Mouse (Mus musculus): Measurements from ENCODE around the gene Mxd3. TPM values are rescaled to one million over a fixed set of nuclear protein-coding genes. Genes with fewer than 3 reads are reported as not detected.

The Mxd3 gene
- polyA plus RNA-seq, 1 experiment from 2014 or later, result 31.6 TPM

GRCm38 (mm10) chr13:55327633-55328032 is 2.0 kb downstream of the Mxd3 start:
- Histone ChIP-seq H3K27me3 (ENCODE audit: control insufficient read depth, insufficient read depth, low read length) (no peaks in the 10 kb centered on the region), H3K4me2 (ENCODE audit: low read depth) (no peak overlapping the region), H3K4me1 (ENCODE audit: control insufficient read depth, insufficient read depth, low read length) (peaks cover 21% of the 10 kb centered on the region), H3K36me3 (ENCODE audit: control insufficient read depth, insufficient read depth, low read length) (peaks cover 16% of the 10 kb centered on the region), H3K9me3 (ENCODE audit: control insufficient read depth, low read length) (no peaks in the 10 kb centered on the region), H3K9ac (ENCODE audit: low read length) (no peak overlapping the region; the same call in 1 of the 2 replicates), H3K4me3 (ENCODE audit: low read depth, low read length) (0 out of 2 replicates have a peak overlapping the region, but pooled peaks have one; percentile 62), H3K27ac (ENCODE audit: low read depth, low read length) (no peak overlapping the region)
- 51% methylated on average over 8 of the region's 8 CpGs for WGBS
- ATAC-seq (ENCODE audit: insufficient read depth, low FRiP score, low TSS enrichment) (no peak), DNase-seq (ENCODE audit: low spot score) (peak; percentile 76)

- DNase-seq (ENCODE audit: low spot score), result no peak
- no peaks in the 10 kb centered on the region for H3K27me3 ChIP-seq (ENCODE audit: control insufficient read depth, insufficient read depth, low read length)
- no peak overlapping the region for H3K27ac ChIP-seq (ENCODE audit: low read depth, low read length)
- ATAC-seq (ENCODE audit: insufficient read depth, low FRiP score, low TSS enrichment), result no peak
- H3K4me3 ChIP-seq (ENCODE audit: low read depth, low read length), result no peak overlapping the region
- H3K36me3 ChIP-seq (ENCODE audit: control insufficient read depth, insufficient read depth, low read length), result peaks cover 16% of the 10 kb centered on the region
- H3K4me2 ChIP-seq (ENCODE audit: low read depth), result 0 out of 2 replicates have a peak overlapping the region, but pooled peaks have one; percentile 4
- peaks cover 22% of the 10 kb centered on the region for H3K4me1 ChIP-seq (ENCODE audit: control insufficient read depth, insufficient read depth, low read length)
- H3K9me3 ChIP-seq (ENCODE audit: control insufficient read depth, low read length), result no peaks in the 10 kb centered on the region
- 59% methylated on average over 4 of the region's 4 CpGs for WGBS
- H3K9ac ChIP-seq (ENCODE audit: low read length), result no peak overlapping the region
Observed at GRCm38 (mm10) chr13:55327169-55327568, 2.5 kb downstream of the Mxd3 start.

GRCm38 (mm10) chr13:55325596-55325995 is 4.0 kb downstream of the Mxd3 start:
- 80% methylated on average over 8 of the region's 11 CpGs for WGBS
- DNase-seq (ENCODE audit: low spot score) (no peak), ATAC-seq (ENCODE audit: insufficient read depth, low FRiP score, low TSS enrichment) (no peak)
- Histone ChIP-seq H3K27me3 (ENCODE audit: control insufficient read depth, insufficient read depth, low read length) (no peaks in the 10 kb centered on the region), H3K9ac (ENCODE audit: low read length) (no peak overlapping the region), H3K36me3 (ENCODE audit: control insufficient read depth, insufficient read depth, low read length) (peaks cover 16% of the 10 kb centered on the region), H3K4me3 (ENCODE audit: low read depth, low read length) (no peak overlapping the region), H3K4me2 (ENCODE audit: low read depth) (no peak overlapping the region), H3K9me3 (ENCODE audit: control insufficient read depth, low read length) (no peaks in the 10 kb centered on the region), H3K4me1 (ENCODE audit: control insufficient read depth, insufficient read depth, low read length) (peaks cover 28% of the 10 kb centered on the region), H3K27ac (ENCODE audit: low read depth, low read length) (no peak overlapping the region)

- whole genome bisulfite sequencing, result under 1% methylated on average over 31 of the region's 31 CpGs
- no peak overlapping the region; the same call in 1 of the 2 replicates for H3K27ac ChIP-seq (ENCODE audit: low read depth, low read length)
Observed at GRCm38 (mm10) chr13:55322130-55322825, 7.3 kb downstream of the Mxd3 start.

GRCm38 (mm10) chr13:55321434-55322129 is 8.0 kb downstream of the Mxd3 start, which contains the start of gene Rab24:
TSS of gene Rab24 (minus strand) at chr13:55321946.
- Histone ChIP-seq H3K9me3 (ENCODE audit: control insufficient read depth, low read length) (no peaks in the 10 kb centered on the region), H3K27me3 (ENCODE audit: control insufficient read depth, insufficient read depth, low read length) (no peaks in the 10 kb centered on the region), H3K36me3 (ENCODE audit: control insufficient read depth, insufficient read depth, low read length) (peaks cover 17% of the 10 kb centered on the region), H3K9ac (ENCODE audit: low read length) (peak within 1 kb of the TSS; percentile 89), H3K4me3 (ENCODE audit: low read depth, low read length) (peak within 1 kb of the TSS; percentile 97), H3K4me1 (ENCODE audit: control insufficient read depth, insufficient read depth, low read length) (peaks cover 19% of the 10 kb centered on the region), H3K27ac (ENCODE audit: low read depth, low read length) (peak within 1 kb of the TSS; percentile 67), H3K4me2 (ENCODE audit: low read depth) (peak within 1 kb of the TSS; percentile 96)
- ATAC-seq (ENCODE audit: insufficient read depth, low FRiP score, low TSS enrichment) (peak; percentile 85), DNase-seq (ENCODE audit: low spot score) (peak; percentile 95)
- under 1% methylated on average over 73 of the region's 73 CpGs for WGBS

More at GRCm38 (mm10) chr13:55322130-55322825, 7.3 kb downstream of the Mxd3 start:
- peaks cover 19% of the 10 kb centered on the region for H3K4me1 ChIP-seq (ENCODE audit: control insufficient read depth, insufficient read depth, low read length)
- peak overlapping the region; percentile 89 for H3K9ac ChIP-seq (ENCODE audit: low read length)
- DNase-seq (ENCODE audit: low spot score) (peak; percentile 38), ATAC-seq (ENCODE audit: insufficient read depth, low FRiP score, low TSS enrichment) (peak; percentile 17; the same call in 1 of the 2 replicates)
- H3K27me3 ChIP-seq (ENCODE audit: control insufficient read depth, insufficient read depth, low read length), result no peaks in the 10 kb centered on the region
- H3K4me3 ChIP-seq (ENCODE audit: low read depth, low read length), result peak overlapping the region; percentile 97
- no peaks in the 10 kb centered on the region for H3K9me3 ChIP-seq (ENCODE audit: control insufficient read depth, low read length)
- H3K36me3 ChIP-seq (ENCODE audit: control insufficient read depth, insufficient read depth, low read length), result peaks cover 17% of the 10 kb centered on the region
- H3K4me2 ChIP-seq (ENCODE audit: low read depth), result peak overlapping the region; percentile 96

GRCm38 (mm10) chr13:55319931-55320533 is 9.6 kb downstream of the Mxd3 start, which contains the start of gene Prelid1:
TSS of gene Prelid1 (plus strand) at chr13:55320500.
- Histone ChIP-seq H3K4me1 (ENCODE audit: control insufficient read depth, insufficient read depth, low read length) (peaks cover 19% of the 10 kb centered on the region), H3K4me2 (ENCODE audit: low read depth) (peak within 1 kb of the TSS; percentile 96), H3K9ac (ENCODE audit: low read length) (peak within 1 kb of the TSS; percentile 89), H3K36me3 (ENCODE audit: control insufficient read depth, insufficient read depth, low read length) (peaks cover 10% of the 10 kb centered on the region), H3K4me3 (ENCODE audit: low read depth, low read length) (peak within 1 kb of the TSS; percentile 97), H3K27ac (ENCODE audit: low read depth, low read length) (peak within 1 kb of the TSS; percentile 67), H3K27me3 (ENCODE audit: control insufficient read depth, insufficient read depth, low read length) (no peaks in the 10 kb centered on the region), H3K9me3 (ENCODE audit: control insufficient read depth, low read length) (no peaks in the 10 kb centered on the region)
- DNase-seq (ENCODE audit: low spot score), result no peak
- ATAC-seq (ENCODE audit: insufficient read depth, low FRiP score, low TSS enrichment), result no peak
- 84% methylated on average over 4 of the region's 4 CpGs for WGBS

DNA sequence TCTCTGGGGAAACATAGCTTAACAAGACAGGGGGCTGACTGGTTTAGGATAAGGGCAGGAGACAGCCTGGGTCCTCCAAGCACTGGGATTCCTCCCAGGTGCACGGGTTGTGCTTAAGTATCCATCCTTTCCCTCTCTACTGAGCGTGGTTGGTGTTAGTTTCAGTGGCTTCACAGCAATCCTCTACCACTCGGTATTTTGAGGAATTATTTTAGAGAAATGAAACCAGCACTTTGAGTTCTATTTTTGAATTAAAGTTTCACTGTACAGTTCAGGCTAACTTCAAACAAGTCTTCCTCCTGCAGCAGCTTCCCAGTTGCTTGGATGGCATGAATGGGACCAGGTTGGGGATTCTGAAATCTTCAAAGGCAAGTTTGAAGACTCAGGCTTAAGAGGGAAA is 11.3 kb downstream of the Mxd3 start:
- H3K4me3 ChIP-seq (ENCODE audit: low read depth, low read length), result no peak overlapping the region
- WGBS, result 84% methylated on average over 3 of the region's 3 CpGs
- peaks cover 17% of the 10 kb centered on the region for H3K4me1 ChIP-seq (ENCODE audit: control insufficient read depth, insufficient read depth, low read length)
- H3K27ac ChIP-seq (ENCODE audit: low read depth, low read length), result no peak overlapping the region
- no peak overlapping the region for H3K4me2 ChIP-seq (ENCODE audit: low read depth)
- ATAC-seq (ENCODE audit: insufficient read depth, low FRiP score, low TSS enrichment) (no peak), DNase-seq (ENCODE audit: low spot score) (no peak)
- H3K36me3 ChIP-seq (ENCODE audit: control insufficient read depth, insufficient read depth, low read length), result peaks cover 5% of the 10 kb centered on the region
- no peak overlapping the region for H3K9ac ChIP-seq (ENCODE audit: low read length)
- H3K9me3 ChIP-seq (ENCODE audit: control insufficient read depth, low read length), result no peaks in the 10 kb centered on the region
- no peaks in the 10 kb centered on the region for H3K27me3 ChIP-seq (ENCODE audit: control insufficient read depth, insufficient read depth, low read length)

- Histone ChIP-seq H3K9ac (ENCODE audit: low read length) (no peak overlapping the region), H3K4me2 (ENCODE audit: low read depth) (no peak overlapping the region), H3K36me3 (ENCODE audit: control insufficient read depth, insufficient read depth, low read length) (peaks cover 25% of the 10 kb centered on the region), H3K27ac (ENCODE audit: low read depth, low read length) (no peak overlapping the region), H3K4me3 (ENCODE audit: low read depth, low read length) (no peak overlapping the region), H3K9me3 (ENCODE audit: control insufficient read depth, low read length) (no peaks in the 10 kb centered on the region), H3K4me1 (ENCODE audit: control insufficient read depth, insufficient read depth, low read length) (no peaks in the 10 kb centered on the region), H3K27me3 (ENCODE audit: control insufficient read depth, insufficient read depth, low read length) (no peaks in the 10 kb centered on the region)
- no peak for ATAC-seq (ENCODE audit: insufficient read depth, low FRiP score, low TSS enrichment)
- WGBS, result 86% methylated on average over 2 of the region's 2 CpGs
- DNase-seq (ENCODE audit: low spot score), result no peak
Observed at GRCm38 (mm10) chr13:55314891-55315412, 14.7 kb downstream of the Mxd3 start.
